Mouse (Mus musculus): Measurements from ENCODE around the gene Ubxn7.
A peak's percentile ranks its signal among the peaks of the same experiment; 100 is the strongest.

Gene Ubxn7

DNA sequence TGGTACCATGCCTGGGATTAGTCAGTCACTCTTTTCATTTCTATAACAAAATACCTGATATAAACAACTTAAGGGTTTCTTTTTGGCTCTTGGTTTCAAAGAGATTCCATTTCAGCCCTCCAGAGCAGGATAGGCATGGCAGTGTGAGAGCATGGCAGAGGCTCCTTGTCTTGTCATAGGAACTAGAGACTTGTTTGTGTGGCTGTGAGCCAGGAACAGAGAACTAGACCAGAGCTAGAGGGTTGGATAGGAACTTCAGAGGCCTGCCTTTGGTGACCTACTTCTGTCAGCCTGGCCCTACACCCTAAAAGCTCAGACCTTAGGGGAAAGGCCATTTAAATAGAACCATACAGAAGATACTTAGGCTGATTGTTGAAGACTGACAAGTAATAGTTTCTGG, 50.8 kb downstream of the Ubxn7 start:
- DNase-seq (ENCODE audit: low read depth), result no peak

DNA sequence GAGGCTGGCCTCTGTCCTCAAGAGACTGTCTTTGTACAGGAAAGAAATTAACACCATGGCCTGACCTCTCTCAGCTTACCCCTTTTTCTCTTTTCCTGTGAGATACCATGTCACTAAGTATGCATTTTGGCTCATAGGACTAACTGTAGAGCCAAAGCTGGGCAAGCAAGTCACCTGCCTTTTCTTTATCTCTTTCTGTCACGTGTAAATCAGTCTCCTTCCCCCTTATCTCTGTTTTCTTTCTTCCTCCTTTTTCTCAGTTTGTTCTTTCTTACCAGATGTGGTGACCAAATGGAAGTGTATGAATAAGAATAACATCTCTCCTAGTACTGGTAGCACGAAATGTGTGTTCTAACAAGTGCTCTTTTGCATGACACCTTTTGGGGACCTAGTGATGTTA, 52.8 kb downstream of the Ubxn7 start:
- no peak for DNase-seq (ENCODE audit: low read depth)

DNA sequence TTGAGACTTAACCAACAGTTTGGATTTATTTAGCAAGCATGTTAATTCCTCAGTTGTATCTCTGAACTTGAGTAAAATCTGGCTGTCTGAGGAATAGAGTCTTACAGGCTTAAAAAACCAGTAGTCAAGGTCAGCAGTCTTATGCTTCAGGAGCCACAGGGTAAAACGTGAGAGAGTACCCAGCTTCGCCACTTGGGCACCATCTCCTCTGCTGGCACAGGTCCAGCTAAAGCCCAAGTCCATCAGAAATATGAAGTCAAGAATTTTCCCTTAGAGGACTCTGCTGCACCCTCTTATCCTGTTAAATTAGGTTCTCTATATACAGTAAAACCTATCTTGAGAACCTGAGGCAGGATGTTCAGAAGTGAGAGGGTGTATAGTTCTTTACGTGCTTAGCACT, 54.8 kb downstream of the Ubxn7 start:
- no peak for DNase-seq (ENCODE audit: low read depth)

DNA sequence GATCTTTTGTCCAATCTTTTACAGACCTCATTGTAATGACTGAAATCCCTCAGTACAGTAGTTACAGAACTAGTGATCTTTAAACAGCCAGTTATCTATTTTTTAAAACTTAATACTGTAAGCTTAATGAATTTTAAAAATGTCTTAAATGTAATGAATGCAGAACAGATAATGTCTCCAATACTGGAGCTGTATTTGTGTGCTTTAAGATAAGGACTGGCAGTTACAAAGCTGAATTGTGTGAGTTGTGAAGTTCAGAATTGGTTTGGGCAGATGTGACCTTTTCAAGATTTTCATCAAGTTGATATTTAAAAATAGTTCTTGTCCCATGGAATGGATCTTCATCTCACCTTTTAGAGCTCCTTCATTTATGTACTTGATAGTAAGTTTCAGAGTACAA, 57.0 kb downstream of the Ubxn7 start:
- no peak for DNase-seq (ENCODE audit: low read depth)

DNA sequence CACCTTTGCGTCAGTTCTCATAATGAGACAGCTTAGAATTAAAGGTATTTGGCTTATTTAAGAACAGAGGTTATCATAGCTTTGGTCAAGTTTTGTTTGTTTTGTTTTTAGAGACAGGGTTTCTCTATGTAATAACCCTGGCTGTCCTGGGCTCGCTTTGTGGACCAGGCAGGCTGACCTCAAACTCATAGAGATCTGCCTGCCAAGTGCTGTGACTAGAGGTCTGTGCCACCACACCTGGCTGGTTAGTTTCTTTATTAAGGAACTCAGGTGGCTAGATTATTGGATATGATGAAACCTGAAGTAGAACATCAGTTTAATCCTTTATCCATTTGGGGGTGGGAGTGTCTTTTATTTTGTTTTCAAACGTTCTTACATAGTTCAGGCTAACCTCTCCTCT, 57.8 kb downstream of the Ubxn7 start:
- DNase-seq (ENCODE audit: low read depth), result no peak

DNA sequence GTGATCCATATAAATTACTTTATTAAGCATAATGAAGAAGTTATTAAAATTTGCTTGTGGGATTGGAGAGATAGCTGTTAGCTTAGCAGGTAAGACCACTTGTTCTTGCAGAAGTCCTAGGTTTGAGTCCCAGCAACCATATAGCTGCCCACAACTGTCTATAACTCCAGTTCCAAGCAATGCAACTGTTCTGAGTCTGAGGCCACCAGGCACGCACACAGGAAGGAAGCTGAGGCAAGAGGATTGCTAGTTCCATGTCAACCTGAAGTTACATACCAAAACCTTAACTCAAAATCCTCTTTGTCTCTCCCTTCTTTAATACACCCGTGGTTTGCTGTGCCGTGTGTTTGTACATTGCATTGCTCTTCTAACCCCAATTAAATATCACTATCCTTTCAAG, 58.8 kb downstream of the Ubxn7 start:
- DNase-seq (ENCODE audit: low read depth), result no peak

DNA sequence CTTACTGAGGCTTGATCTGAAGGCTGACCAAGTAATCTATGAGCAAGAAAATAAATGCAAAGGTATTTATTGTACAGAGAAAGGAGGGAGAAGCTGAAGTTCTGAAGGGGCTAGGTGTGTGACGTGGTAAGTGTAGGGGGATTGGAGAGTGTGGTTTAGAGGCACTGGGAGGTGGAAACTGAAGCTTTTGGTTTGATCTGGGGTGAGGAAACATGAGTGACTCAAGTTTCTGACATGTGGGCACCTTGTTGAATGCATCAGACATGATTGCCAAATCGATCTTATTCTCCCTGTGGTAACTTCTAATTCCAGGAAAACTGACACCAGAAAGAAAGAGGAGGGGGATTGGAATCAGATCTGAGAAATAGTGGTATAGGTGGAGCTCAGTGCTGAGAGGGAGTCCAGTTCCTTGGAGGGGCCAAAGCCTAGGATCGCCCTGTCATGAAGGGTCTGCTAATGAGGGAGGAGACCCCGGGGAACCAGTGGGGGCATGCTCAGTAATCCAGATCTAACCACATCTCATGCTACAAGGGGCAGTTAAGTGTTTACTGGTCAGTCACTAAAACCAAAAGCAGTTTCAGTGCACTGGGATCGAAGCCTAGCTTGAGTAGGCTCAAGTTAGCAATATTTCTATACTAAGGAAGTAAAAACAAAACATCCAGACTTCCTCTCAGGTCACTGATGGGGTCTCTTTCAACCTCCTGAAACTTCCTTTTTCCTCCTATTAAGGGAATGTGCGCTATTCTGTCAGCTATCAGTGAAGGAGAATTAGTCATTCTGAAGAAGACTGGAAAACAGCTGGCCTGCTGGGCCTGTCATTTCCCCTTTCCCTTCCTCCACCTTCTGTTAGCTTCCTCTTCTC, 63.9 kb downstream of the Ubxn7 start:
- DNase-seq (ENCODE audit: low read depth), result no peak

DNA sequence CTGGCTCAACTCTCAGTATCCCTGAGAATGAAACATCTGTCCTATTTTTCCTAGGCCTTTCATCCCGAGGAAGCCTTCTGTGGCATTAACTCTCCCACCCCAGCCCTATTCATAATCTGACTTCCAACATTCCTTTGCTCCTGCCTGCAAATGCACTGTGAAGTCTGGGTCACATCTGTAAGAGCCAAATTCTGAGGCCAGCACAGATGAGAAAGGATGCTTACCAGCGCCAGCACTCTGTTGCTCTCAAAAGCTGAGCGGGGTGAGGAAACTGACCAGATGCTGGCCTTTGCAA, 64.4 kb downstream of the Ubxn7 start:
- no peak for DNase-seq (ENCODE audit: low read depth)

DNA sequence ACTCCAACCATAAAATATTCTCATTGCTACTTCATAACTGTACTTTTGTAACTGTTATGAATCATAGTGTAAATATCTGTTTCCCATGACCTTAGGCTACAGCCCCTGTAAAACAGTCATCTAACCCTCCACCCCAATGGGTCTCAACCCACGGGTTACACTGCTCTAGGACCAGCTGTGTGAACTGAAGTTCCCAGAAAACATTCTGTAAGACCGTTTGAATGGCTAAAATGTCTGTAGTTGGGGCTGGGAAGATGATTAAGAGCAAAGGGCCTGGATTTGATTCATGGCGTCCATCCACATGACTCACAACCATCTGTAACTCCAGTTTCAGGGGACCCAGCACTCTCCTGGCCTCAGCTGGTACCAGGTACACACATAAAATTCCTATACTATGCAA, 66.1 kb downstream of the Ubxn7 start:
- no peak for DNase-seq (ENCODE audit: low read depth)

DNA sequence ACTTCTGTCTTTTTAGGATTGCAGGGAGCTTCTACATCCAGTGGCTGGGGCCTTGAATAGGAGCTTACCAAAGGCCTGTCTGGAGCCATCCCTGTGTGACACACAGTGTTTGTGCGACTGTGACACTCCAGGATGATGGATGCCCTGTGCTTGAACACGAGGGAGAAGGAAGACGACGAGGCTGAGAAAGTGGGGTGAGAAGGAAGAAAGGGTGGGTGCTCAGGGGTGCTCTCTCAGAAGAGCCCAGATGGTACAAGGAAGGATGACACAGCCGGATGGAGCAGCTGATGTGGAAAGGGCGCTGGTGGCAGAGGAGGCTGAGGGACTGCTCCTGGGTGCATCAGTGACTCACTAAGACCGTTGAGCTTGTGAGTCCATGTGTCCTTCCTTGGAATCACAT, 68.2 kb downstream of the Ubxn7 start, which contains the start of gene Tm4sf19:
Gene Tm4sf19 (plus strand): TSS at position 240 of the 400 bp plus-strand sequence.
- DNase-seq (ENCODE audit: low read depth), result no peak

DNA sequence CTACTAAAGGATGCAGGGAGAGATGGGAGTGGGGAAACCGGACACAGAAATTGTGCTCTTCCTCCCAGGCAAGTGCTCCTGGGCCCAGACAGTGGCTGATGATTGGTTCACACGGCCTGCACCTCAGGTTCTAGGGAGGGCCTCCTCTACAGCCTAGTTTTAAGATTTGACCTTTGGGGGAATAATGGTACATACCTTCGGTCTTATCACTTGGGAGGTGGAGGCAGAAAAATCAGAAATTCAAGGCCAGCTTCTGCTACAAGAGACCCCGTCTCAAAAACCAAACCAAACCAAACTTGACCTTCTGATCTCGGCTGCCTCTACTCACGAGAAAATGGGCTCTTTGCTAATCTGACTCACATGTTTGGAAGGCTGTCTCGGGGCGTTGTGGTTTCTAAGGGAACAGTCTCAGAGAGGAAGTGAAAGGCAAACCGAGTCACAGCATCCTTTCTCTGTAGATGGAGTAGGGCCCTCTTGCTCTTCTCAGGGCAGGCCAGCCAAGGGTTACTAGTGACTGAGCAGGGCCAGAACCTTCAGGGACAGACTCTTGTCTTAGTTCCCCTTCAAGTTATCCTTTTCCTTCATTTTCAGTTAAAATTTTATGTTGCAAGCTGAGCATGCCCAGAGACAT, 69.4 kb downstream of the Ubxn7 start:
- DNase-seq (ENCODE audit: low read depth), result peak; percentile 36

DNA sequence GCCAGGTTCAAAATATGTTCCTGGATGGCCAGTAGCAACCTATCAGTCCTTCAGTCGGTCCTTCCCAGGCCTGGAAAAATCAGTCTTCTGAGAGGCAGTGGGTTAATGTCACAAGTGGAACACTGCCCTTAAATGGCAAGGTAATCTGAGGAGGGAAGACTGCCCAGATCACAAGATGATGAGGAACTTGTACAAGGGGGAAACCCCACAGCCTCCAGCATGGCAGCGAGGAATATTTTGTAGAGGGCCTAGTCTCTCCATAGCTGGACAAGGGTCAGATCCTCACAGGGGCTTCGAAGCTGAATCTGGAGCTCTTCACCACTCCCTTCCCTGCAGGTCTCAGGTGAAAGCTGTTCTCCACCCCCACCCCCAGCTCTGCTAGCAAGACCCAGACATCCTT, 70.8 kb downstream of the Ubxn7 start:
- no peak for DNase-seq (ENCODE audit: low read depth)

DNA sequence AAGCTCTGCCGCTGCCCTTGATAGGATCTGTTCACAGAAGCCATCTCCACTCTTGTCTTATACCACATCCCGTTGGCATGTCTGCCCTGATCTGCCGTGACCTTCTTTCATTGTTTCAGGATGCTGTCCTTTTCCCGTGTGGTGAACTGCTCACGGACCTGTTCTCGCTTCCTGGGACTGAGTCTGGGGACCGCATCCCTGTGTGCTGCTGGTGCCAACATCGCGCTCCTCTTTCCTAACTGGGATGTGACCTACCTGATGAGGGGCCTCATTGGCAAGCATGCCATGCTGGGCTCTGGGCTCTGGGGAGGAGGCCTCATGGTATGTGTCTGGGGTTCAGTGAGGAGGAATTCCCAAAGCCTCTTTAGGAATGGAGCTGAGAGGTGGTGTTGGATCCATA, 73.7 kb downstream of the Ubxn7 start:
- DNase-seq (ENCODE audit: low read depth), result no peak

DNA sequence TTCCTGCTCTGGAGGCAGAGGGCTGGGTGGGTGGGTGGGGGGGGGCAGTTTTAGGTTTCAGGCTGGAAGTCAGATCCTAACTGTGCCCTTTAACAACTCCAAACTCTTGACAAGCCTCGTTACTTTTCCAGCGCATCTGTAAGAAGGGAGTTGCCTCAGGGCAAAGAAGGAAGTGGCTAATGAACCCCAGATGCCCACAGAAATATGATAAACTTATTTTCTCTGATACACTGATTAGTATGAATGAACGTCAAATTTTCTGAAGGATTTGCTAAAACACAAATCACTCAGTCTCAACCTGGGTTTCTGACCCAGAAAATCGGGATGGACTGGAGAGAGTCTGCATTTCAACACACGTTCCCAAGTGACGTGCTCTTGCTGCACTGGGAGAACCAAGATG, 74.6 kb downstream of the Ubxn7 start:
- DNase-seq (ENCODE audit: low read depth), result no peak

DNA sequence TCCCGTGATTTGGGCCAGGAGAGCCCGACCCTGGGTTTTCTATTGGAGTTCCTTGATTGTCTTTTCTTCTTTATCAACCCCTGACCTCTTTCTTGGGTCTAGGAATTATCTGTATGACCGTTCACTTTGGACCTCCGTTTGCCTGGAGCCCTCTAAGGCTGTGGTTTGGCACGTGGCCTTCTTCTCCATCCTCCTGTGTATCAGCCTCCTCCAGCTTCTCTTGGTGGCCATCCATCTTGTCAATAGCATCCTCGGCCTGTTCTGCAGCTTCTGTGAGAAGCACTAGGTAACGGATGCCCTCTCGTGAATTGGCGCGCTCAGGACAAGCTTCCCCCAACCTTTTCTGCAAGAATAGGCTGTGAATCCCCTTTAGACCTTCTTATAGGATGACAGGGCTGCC, 75.7 kb downstream of the Ubxn7 start:
- DNase-seq (ENCODE audit: low read depth), result no peak

DNA sequence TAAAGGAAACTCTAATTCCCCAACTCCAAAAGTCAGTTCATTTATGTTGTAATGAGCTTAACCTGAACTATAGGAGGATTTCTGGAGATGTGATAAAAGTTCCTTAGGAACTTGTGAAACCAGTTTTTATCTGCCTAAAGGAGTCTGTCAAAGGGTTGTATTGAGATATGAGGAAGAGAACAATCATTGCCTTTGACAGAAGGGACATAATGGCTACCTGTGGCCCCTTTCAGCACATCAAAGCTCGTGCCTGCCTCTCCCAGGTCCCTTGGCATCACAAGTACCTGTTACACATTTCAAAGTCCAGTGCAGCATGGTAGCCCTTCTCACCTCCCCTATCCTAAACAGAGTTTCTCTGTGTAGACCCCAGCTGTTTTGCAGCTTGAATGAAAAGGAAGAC, 85.4 kb downstream of the Ubxn7 start:
- DNase-seq (ENCODE audit: low read depth), result no peak

DNA sequence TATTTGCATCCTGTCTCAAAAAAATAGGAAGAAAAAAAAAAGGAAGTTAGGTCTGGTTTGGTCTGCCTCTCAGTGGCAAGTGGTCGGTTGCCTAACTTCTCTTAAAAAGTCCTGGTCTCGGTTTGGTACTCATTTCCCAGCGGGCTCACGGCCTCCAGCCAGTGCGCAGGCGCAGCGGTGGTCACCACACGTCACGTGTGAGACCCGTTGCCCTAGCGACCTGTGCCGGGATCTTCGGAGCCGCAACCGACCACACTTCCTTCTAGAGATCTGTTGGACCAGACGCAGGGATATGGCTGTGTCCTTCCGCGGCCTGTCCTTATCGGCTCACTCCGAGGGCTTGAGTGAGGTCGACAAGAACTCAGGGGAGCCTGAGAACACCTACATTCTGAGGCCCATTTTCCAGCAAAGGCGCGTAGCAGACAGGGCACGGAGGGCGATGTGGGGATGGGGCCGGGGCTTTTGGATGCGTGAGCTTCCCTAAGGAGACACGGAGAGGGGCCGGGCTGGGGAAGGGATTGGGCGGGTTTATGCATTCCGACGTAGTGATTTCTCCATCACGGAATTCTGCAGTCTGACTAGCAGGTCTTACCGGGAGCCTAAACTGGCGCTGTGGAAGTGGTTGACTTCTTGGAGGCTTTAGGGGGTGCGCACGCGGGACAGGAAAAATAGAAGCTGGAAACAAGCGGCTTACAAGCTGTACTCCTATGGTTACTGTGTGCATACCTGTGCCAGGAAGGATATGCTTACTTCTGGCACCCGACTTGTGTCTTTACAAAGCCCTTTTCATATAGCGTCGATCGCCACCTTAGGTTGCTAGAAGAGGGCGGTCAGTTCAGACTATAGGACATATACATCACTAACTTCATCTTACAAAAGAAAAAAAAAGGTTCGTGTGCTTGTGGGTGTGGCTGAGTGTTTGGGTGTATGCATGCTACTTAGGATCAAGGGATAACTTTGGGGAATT, 87.7 kb downstream of the Ubxn7 start, which contains the start of gene Tctex1d2:
Gene Tctex1d2 (plus strand): TSS at position 186 of the 967 bp plus-strand sequence.
- DNase-seq (ENCODE audit: low read depth), result peak; percentile 94

DNA sequence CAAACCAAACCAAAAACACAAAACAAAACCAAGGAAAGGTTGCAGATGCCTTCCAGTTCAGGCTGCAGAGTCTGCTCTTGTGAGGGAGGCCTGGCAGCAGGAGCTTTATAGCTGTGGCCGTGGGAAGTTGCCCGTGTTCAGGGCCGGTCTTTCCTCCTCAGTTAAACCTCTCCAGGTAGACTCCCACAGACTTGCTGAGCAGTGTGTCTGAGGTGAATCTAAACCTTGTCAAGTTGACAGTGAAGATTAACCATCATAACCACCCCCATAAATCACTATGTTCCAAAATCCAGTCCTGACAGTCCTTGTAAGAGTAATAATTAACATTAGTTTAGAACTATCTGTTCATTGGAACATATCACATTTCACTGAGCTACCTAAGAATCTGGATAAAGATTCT, 95.4 kb downstream of the Ubxn7 start:
- no peak for DNase-seq (ENCODE audit: low read depth)

DNA sequence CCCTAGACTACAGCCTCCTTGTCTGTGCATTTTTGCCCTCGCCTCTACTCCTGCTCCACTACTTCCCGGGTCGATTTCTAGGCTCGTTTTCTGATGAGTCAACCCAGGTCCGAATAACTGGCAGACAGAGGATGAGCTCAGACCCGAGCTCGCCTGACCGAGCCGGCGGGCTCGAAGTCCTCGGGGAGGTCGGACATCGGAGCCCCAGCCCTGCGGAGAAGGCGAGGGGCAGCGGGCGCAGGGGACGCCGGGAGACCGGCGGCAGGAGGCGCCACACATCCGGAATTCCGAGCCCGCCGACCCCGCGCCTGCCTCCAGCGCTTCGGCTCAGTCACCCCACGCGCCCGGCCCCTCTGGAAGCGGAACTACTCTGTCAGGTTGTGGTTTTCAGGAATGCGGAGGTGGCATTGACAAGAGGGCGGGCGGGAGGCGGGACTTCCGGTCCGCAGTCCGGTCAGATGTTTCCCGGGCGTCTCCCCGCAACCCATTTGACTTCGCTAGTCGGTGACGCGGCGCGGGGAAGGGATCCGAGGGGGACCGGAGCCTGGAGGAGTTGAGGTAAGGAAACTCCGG, 98.5 kb downstream of the Ubxn7 start, which contains the start of gene Pcyt1a:
Gene Pcyt1a (plus strand): TSS at position 448 of the 573 bp plus-strand sequence.
- DNase-seq (ENCODE audit: low read depth), result peak; percentile 91

DNA sequence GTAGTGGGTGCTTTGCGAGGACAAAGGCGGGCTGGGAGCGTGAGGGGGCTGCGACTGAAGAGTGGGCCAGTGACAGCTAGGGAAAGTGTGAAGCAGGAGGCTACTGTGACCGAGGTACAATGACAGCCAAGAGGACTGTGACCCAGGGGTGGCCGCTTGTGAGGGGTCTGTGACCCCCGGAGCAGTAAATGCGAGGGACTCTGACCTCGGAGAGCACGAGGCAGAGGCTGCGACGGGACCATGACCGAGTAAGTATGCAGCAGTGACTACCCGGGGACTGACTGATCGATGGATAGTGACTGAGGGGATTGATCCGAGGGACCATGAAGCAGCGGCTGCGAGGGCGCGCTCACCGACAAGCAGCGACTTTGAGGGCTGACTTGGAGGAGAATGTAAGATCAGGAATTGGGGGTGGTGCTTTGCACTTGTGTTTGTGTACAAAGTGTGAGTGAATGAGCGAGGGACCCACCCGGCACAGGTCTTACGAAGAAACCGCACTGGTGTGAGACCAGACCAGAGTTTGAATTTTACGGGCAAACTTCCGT, 99.1 kb downstream of the Ubxn7 start:
- peak; percentile 65 for DNase-seq (ENCODE audit: low read depth)

DNA sequence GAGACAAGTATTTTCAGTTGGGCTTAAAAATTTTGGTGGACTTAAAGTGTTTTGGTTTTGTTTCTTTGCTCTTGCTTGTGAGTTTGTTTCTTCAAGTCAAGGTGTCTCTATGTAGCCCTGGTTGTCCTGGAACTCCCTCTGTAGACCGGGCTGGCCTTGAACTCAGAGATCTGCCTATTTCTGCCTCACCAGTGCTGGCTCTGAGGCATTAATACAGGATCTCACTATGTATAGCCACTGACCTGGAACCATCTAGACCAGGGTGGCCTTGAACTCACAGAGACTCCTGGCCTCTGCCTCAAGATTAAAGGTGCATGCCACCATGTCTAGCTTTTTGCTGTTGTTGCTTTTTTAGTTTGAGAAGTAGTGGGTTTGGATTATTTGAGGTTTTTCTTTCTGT, 99.9 kb downstream of the Ubxn7 start:
- DNase-seq (ENCODE audit: low read depth), result peak; percentile 43

DNA sequence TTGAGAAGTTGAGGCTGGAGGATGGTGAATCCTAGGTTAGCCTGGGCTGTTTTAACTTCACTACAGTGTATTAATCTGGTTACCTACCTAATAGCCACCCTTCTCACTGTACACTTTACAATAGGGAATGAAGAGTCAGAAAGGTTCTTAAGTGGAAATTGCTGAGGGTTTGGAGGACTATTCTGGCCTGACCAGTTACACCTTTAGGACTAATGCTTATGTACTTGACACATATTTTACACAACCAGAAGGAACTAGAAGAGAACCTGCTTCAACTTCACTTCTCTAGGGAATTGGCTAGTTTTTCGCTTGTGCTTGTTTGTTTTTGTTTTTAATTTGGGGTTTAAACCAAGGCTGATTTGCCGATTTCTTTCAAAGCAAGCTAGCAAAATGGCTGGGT, 101.1 kb downstream of the Ubxn7 start:
- peak; percentile 26 for DNase-seq (ENCODE audit: low read depth)
